Mouse (Mus musculus): ENCODE data around the gene Nop53. TPM values are rescaled to one million over a fixed set of nuclear protein-coding genes. Genes with fewer than 3 reads are reported as not detected.

Gene Nop53
- polyA plus RNA-seq (2015; fragmentation: Nextera tagmentation; extraction: Ambion mirVana), result 196 and 208 TPM in 2 replicates

DNA sequence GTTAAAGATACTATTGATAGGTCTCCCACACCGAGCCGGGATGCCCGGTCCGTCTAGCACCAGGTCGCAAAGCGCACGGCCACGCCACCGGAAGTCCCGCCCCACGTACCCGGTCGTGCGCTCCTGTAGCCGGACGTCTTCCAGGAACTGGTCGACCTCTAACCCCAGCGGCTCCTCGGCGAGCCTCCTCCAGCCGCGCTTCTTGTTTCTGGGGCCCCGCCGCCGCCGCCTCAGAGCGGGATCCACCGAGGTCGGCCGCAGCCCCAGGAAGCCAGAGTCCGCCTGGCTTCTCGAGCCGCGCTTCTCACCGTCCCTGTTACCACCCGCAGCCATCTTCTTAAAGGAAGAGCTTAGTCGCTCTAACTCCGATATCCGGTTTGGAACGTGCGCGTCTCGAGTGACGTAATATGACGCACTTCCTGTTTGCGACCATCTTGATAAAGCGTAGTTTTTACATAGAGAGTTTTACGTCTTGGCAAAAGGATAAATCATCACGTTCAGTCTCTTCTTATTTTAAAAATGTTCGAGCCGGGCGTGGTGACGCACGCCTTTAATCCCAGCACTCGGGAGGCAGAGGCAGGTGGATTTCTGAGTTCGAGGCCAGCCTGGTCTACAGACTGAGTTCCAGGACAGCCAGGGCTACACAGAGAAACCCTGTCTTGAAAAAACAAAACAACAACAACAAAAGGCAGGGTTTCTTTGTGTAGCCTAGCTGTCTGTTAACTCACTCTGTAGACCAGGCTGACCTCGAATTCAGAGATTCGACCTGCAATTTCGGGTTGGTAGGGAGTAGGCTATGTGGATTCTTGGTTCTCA, at the start of gene Nop53:
Gene Nop53 (minus strand): TSS at position 354 of the 816 bp plus-strand sequence.
- peak within 1 kb of the TSS; percentile 78 for H3K4me3 ChIP-seq
- H3K27ac ChIP-seq, result peak within 1 kb of the TSS; percentile 98
- peaks cover 53% of the 10 kb centered on the region for H3K36me3 ChIP-seq
- H3K9me3 ChIP-seq, result no peaks in the 10 kb centered on the region
- peak; percentile 84 for ATAC-seq (ENCODE audit: insufficient number of reproducible peaks, low FRiP score, low TSS enrichment, low read depth)
- peaks cover 42% of the 10 kb centered on the region for H3K4me1 ChIP-seq
- peak within 1 kb of the TSS; percentile 82 for H3K9ac ChIP-seq
- H3K4me2 ChIP-seq, result peak within 1 kb of the TSS; percentile 70
- H3K27me3 ChIP-seq, result no peaks in the 10 kb centered on the region
- WGBS, result 1% methylated on average over 59 of the region's 59 CpGs

DNA sequence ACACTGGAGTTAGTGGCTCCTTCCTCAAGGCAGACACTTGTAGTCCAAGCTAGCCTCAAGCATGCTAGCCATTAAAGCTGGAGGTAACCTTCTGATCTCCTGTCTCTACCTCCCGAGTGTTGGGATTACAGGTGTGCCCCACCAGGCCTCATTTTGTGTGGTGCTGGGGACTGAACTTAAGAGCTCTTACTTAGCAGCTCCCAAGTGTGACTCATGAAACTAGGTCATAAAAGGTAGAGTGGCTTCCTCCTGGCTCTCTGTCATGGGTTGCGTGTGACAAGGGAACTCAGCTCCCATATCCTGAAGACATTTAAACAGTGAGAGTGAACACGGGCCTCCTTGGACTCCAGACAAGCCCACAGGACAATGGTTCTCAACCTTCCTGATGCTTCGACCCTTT, 47.9 kb upstream of the Nop53 start:
- Histone ChIP-seq H3K36me3 (peaks cover 83% of the 10 kb centered on the region), H3K27me3 (no peaks in the 10 kb centered on the region), H3K9ac (no peak overlapping the region), H3K4me2 (no peak overlapping the region), H3K4me3 (no peak overlapping the region), H3K9me3 (no peaks in the 10 kb centered on the region), H3K4me1 (no peaks in the 10 kb centered on the region), H3K27ac (no peak overlapping the region)
- ATAC-seq (ENCODE audit: insufficient number of reproducible peaks, low FRiP score, low TSS enrichment, low read depth), result no peak
- 89% methylated on average over 4 of the region's 4 CpGs for WGBS

DNA sequence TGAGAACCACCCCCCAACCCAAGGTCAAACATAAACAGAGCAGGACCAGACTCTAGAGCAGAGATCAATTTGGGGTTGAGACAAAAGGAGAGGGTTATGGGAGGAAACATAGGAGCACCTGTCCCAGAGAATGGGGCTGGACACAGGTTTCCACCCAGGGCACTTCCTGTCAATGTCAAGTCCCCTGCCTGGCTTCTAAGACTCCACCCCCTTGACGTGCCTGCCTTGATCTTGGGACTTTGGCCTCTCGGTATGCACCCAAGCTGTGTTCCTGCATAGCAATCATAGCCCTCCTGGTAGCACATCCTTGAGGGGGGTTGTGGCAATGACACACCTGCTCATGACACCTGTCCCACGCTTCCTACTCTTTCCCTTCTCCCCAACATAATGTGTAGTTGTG, 47.3 kb upstream of the Nop53 start:
- Histone ChIP-seq H3K4me1 (no peaks in the 10 kb centered on the region), H3K4me3 (no peak overlapping the region), H3K9me3 (no peaks in the 10 kb centered on the region), H3K4me2 (no peak overlapping the region), H3K36me3 (peaks cover 88% of the 10 kb centered on the region), H3K9ac (no peak overlapping the region), H3K27me3 (no peaks in the 10 kb centered on the region), H3K27ac (no peak overlapping the region)
- WGBS, result 70% methylated on average over 3 of the region's 3 CpGs
- ATAC-seq (ENCODE audit: insufficient number of reproducible peaks, low FRiP score, low TSS enrichment, low read depth), result no peak

DNA sequence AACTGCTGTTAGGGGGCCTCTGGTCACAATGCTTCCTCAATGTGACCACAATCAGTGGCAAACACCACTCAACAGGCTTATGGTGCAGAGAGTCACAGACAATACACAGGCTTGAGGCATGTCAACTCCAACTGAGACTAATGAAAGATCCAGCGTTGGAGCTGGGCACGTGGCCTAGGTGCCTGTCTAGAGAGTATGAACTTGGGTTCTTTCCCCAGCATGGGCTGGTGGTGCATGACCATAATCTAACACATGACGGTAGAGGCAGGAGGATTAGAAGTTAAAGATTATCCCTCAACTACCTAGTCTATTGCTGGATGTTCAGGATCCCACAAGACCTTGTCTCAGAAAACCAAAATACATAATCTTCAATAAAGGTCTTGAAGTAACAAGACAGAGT, 45.9 kb upstream of the Nop53 start:
- ATAC-seq (ENCODE audit: insufficient number of reproducible peaks, low FRiP score, low TSS enrichment, low read depth), result no peak
- Histone ChIP-seq H3K4me2 (no peak overlapping the region), H3K27ac (no peak overlapping the region), H3K4me3 (no peak overlapping the region), H3K4me1 (no peaks in the 10 kb centered on the region), H3K9ac (no peak overlapping the region), H3K36me3 (peaks cover 88% of the 10 kb centered on the region), H3K27me3 (no peaks in the 10 kb centered on the region), H3K9me3 (no peaks in the 10 kb centered on the region)
- WGBS, result 94% methylated on average over 3 of the region's 3 CpGs

DNA sequence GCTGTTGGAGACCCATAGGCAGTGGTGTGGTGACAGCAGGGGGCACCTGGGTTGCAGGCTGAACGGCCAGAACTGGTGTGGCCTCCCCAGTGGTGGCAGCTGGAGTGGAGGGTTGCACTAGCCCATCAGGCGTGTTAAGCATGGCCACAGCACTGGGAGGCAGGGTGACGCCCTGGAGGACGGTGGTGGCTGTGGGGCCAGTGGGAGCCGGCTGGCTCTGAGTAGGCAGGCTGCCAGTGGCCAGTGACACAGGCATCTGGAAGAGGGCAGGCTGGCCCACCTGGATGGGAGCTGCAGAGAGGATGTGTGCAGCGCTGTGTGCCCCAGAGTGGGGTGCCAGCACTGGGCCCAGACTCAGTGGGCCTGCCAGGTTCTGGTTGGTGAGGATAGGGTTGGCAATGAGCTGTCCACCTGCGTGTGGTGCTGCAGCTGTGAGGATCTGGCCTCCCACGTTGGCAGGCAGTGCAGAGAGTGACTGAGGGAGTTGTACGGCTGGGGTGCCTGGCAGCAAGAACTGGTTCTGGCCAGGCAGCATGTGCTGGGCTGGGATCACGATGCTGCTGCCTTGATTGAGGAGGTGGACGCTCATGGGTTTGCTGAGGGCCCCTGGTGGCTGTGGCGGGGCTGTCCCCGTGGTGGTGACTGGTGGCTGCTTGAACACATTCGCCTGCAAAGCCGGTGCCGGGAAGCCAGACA, 41.9 kb upstream of the Nop53 start:
- H3K4me3 ChIP-seq, result no peak overlapping the region
- no peak overlapping the region for H3K27ac ChIP-seq
- H3K36me3 ChIP-seq, result peaks cover 71% of the 10 kb centered on the region
- WGBS, result 93% methylated on average over 16 of the region's 16 CpGs
- no peaks in the 10 kb centered on the region for H3K27me3 ChIP-seq
- ATAC-seq (ENCODE audit: insufficient number of reproducible peaks, low FRiP score, low TSS enrichment, low read depth), result peak; percentile 49; the same call in 1 of the 2 replicates
- H3K4me2 ChIP-seq, result no peak overlapping the region
- H3K9ac ChIP-seq, result no peak overlapping the region
- H3K9me3 ChIP-seq, result no peaks in the 10 kb centered on the region
- H3K4me1 ChIP-seq, result no peaks in the 10 kb centered on the region

DNA sequence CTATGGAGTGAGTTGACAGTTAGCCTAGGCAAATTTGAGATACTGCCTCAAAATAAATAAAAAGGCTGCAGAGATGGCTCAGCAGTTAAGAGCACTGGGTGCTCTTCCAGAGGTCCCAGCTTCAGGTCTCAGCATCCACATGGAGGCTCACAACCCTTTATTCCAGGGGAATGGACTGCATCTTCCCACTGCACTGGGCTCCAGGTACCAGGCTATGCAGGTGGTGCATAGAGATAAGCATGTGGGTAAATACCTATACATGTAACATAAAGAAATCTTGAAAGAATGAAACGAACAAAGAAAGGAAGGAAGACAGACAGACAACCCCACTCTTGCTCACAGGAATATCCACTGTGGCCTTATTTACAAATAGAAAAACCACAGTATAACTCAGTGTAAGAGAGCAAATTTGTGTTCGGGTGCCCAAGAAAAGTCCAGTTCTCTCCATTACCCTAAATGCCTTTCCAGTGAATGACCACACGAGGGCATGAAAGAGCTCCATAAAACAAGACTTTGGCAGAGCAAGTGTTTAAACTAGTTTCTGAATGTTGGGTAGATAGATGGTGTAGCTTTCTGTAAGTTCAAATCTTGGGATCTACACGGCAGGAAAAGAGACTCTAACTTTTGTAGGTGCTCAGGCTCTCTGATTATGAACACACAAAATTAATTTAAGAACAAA, 37.0 kb upstream of the Nop53 start:
- Histone ChIP-seq H3K27ac (no peak overlapping the region), H3K4me2 (no peak overlapping the region), H3K9me3 (no peaks in the 10 kb centered on the region), H3K4me3 (no peak overlapping the region), H3K9ac (no peak overlapping the region), H3K4me1 (no peaks in the 10 kb centered on the region), H3K36me3 (peaks cover 64% of the 10 kb centered on the region), H3K27me3 (no peaks in the 10 kb centered on the region)
- WGBS, result 37% methylated on average over 4 of the region's 4 CpGs
- ATAC-seq (ENCODE audit: insufficient number of reproducible peaks, low FRiP score, low TSS enrichment, low read depth), result no peak

DNA sequence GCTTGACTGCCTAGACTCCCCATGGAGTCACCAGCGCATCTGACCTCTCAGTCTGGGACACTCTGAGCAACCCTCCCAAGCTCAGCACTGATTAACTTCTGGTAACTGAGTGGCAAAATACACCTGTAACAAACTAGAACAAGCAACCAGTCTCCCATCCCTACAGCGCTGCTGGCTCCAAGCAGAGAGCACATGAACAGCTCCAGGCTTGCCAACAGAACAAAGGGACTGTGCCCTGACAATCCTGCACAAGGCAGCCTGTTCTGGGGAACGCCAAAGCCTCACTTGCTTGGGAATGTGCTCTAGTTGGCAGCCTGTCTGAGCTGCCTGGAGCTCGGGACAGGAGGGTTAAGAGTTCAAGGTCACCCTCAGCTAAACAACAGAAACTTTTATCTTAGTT, 35.7 kb upstream of the Nop53 start:
- no peak overlapping the region for H3K27ac ChIP-seq
- H3K36me3 ChIP-seq, result peaks cover 63% of the 10 kb centered on the region
- H3K27me3 ChIP-seq, result no peaks in the 10 kb centered on the region
- no peak overlapping the region for H3K4me2 ChIP-seq
- WGBS, result 75% methylated on average over 4 of the region's 4 CpGs
- no peak overlapping the region for H3K9ac ChIP-seq
- no peak for ATAC-seq (ENCODE audit: insufficient number of reproducible peaks, low FRiP score, low TSS enrichment, low read depth)
- no peak overlapping the region for H3K4me3 ChIP-seq
- no peaks in the 10 kb centered on the region for H3K9me3 ChIP-seq
- H3K4me1 ChIP-seq, result no peaks in the 10 kb centered on the region

DNA sequence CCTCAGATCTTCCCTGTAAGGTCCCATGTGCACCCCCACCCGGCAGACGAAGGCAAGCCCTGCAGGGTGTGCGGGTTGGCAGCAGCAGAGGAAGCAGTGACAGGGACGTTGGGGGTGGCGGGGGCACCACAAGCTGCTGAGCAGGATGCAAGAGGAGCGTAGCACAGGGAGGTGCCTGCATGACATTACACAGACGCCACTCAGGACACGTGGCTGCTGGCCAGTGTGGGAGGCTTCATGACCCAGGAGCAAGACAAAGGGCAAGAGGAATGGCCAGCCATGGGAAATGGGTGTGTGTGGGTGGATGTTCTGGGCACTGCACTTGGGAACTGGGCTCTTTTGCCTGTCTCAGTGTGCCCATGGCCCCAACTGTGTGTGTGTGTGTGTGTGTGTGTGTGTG, 34.4 kb upstream of the Nop53 start:
- no peak overlapping the region for H3K9ac ChIP-seq
- H3K27me3 ChIP-seq, result no peaks in the 10 kb centered on the region
- WGBS, result 76% methylated on average over 8 of the region's 8 CpGs
- no peaks in the 10 kb centered on the region for H3K4me1 ChIP-seq
- H3K27ac ChIP-seq, result no peak overlapping the region
- no peaks in the 10 kb centered on the region for H3K9me3 ChIP-seq
- H3K4me3 ChIP-seq, result no peak overlapping the region
- no peak overlapping the region for H3K4me2 ChIP-seq
- H3K36me3 ChIP-seq, result peaks cover 62% of the 10 kb centered on the region
- no peak for ATAC-seq (ENCODE audit: insufficient number of reproducible peaks, low FRiP score, low TSS enrichment, low read depth)

DNA sequence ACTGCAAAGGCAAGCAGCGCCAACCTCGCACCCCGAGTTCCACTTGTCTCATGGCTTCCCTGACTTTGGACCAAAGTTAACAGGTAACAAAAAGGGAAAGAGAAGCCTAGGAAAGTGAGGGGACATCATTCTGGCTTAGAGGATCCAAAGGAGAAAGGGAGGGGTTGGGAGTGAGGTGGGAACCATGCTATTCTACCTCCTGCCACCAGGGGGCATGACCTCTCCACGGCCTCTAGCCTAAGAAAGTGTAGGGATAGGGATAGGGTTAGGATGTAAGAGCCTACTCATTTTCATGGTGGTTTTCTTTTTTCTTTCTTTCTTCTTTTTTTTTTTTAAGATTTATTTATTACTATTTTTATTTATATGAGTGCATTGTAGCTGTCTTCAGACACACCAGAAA, 30.0 kb upstream of the Nop53 start:
- no peak for ATAC-seq (ENCODE audit: insufficient number of reproducible peaks, low FRiP score, low TSS enrichment, low read depth)
- H3K9me3 ChIP-seq, result no peaks in the 10 kb centered on the region
- peaks cover 82% of the 10 kb centered on the region for H3K36me3 ChIP-seq
- WGBS, result 77% methylated on average over 4 of the region's 4 CpGs
- H3K4me3 ChIP-seq, result no peak overlapping the region
- H3K4me2 ChIP-seq, result no peak overlapping the region
- no peak overlapping the region for H3K27ac ChIP-seq
- H3K4me1 ChIP-seq, result no peaks in the 10 kb centered on the region
- H3K9ac ChIP-seq, result no peak overlapping the region
- no peaks in the 10 kb centered on the region for H3K27me3 ChIP-seq

DNA sequence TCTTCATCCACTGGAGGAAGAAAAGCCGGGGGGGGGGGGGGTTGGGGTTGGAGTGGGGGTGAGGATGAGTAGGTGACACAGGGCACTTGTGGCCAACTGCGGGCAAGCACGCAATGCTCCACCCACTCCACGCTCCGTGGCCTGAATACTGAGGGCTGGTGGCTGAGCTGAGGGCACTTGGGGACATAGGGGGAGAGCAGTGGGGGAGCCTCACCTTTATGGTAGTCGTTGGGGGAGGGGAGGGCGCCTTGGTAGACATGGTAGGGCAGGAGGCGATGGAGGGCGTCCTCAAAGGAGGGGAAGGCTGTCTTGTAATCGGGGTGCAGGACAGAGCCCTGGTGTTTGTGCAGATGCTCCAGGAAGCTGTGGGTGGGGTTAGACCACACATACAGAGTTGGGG, 29.6 kb upstream of the Nop53 start:
- Histone ChIP-seq H3K4me1 (no peaks in the 10 kb centered on the region), H3K36me3 (peaks cover 78% of the 10 kb centered on the region), H3K9ac (no peak overlapping the region), H3K4me3 (no peak overlapping the region), H3K27ac (no peak overlapping the region), H3K27me3 (no peaks in the 10 kb centered on the region), H3K4me2 (no peak overlapping the region), H3K9me3 (no peaks in the 10 kb centered on the region)
- no peak for ATAC-seq (ENCODE audit: insufficient number of reproducible peaks, low FRiP score, low TSS enrichment, low read depth)
- WGBS, result 95% methylated on average over 10 of the region's 10 CpGs

DNA sequence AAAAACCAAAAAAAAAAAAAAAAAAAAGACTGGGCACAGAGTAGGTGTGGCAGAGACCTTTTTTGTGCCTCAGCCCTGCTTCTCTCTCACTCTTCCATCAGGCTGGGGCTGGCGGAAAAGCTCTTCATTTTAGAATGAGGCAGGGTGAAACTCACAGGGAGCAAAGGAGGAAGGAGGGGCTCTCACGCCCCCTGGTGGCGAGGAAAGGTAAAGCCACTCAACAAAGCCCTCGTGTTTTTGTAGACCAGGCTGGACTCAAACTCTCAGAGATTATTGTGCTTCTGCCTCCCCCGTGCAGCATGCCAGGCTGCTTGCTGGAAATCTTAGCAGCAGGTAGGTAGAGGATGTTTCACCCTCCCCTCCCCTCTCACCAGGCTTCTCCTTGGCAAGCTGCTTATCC, 28.8 kb upstream of the Nop53 start:
- H3K36me3 ChIP-seq, result peaks cover 82% of the 10 kb centered on the region
- no peaks in the 10 kb centered on the region for H3K27me3 ChIP-seq
- no peaks in the 10 kb centered on the region for H3K4me1 ChIP-seq
- no peak overlapping the region for H3K4me3 ChIP-seq
- H3K4me2 ChIP-seq, result no peak overlapping the region
- ATAC-seq (ENCODE audit: insufficient number of reproducible peaks, low FRiP score, low TSS enrichment, low read depth), result no peak
- no peak overlapping the region for H3K9ac ChIP-seq
- no peak overlapping the region for H3K27ac ChIP-seq
- H3K9me3 ChIP-seq, result no peaks in the 10 kb centered on the region
- 52% methylated on average over 5 of the region's 5 CpGs for WGBS

DNA sequence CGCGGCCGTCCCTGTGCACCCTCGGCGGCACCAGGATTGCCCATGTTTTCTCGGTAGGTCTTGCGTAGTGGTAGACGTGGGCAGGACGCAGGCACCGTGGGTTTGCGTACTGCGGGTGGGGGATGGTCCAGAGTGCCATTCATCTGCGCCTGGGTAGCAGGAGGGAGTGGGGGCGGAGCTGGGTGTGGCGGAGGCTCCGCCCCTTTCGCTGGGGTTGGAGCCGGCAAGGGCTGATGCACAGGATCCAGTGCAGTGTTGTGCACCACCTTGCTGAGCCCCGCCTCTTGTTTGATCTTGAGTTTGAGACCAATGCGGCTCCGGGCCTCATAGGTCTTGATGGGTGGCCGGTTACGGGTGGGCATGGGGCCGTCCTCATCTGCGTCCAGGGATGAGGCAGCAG, 26.4 kb upstream of the Nop53 start:
- WGBS, result 68% methylated on average over 25 of the region's 25 CpGs
- H3K36me3 ChIP-seq, result peaks cover 62% of the 10 kb centered on the region
- H3K27ac ChIP-seq, result no peak overlapping the region
- peaks cover 5% of the 10 kb centered on the region; the same call in 1 of the 2 replicates for H3K4me1 ChIP-seq
- no peaks in the 10 kb centered on the region for H3K9me3 ChIP-seq
- H3K4me2 ChIP-seq, result no peak overlapping the region
- no peak overlapping the region for H3K4me3 ChIP-seq
- ATAC-seq (ENCODE audit: insufficient number of reproducible peaks, low FRiP score, low TSS enrichment, low read depth), result no peak
- H3K9ac ChIP-seq, result no peak overlapping the region
- H3K27me3 ChIP-seq, result no peaks in the 10 kb centered on the region

All from limb, embryonic 15.5 days (tissue).